Mouse (Mus musculus): ENCODE measurements around the gene Gba2.
A peak's percentile ranks its signal among the peaks of the same experiment; 100 is the strongest.
"Not testable (repeated sequence)": the region's sequence is repeated elsewhere in the genome, so short reads cannot be mapped to it uniquely, and the experiment has no call there.

Gene Gba2

GRCm38 (mm10) chr4:43578376-43579204 lies at the start of gene Gba2, which contains the start of gene Rgp1:
Gba2 (minus strand) TSS chr4:43578873.
Rgp1 (plus strand) TSS chr4:43578715.
- DNase-seq (ENCODE audit: low read depth): peak; percentile 85

GRCm38 (mm10) chr4:43620146-43620778 lies 41.6 kb upstream of the Gba2 start:
- DNase-seq (ENCODE audit: low read depth): no peak

- no peak for DNase-seq (ENCODE audit: low read depth)
Observed at GRCm38 (mm10) chr4:43613060-43613730, 34.5 kb upstream of the Gba2 start.

GRCm38 (mm10) chr4:43612534-43612933 lies 33.9 kb upstream of the Gba2 start:
- DNase-seq (ENCODE audit: low read depth): no peak

- no peak for DNase-seq (ENCODE audit: low read depth)
Observed at GRCm38 (mm10) chr4:43604751-43605685, 26.3 kb upstream of the Gba2 start.

GRCm38 (mm10) chr4:43604099-43604498 lies 25.4 kb upstream of the Gba2 start:
- no peak for DNase-seq (ENCODE audit: low read depth)

- no peak for DNase-seq (ENCODE audit: low read depth)
Observed at GRCm38 (mm10) chr4:43600195-43600934, 21.7 kb upstream of the Gba2 start.

GRCm38 (mm10) chr4:43598650-43599380 lies 20.1 kb upstream of the Gba2 start:
- DNase-seq (ENCODE audit: low read depth): no peak

GRCm38 (mm10) chr4:43598200-43598599 lies 19.5 kb upstream of the Gba2 start:
- DNase-seq (ENCODE audit: low read depth): no peak

- DNase-seq (ENCODE audit: low read depth): not testable (repeated sequence)
Observed at GRCm38 (mm10) chr4:43596597-43596996, 17.9 kb upstream of the Gba2 start.

GRCm38 (mm10) chr4:43593453-43593852 lies 14.8 kb upstream of the Gba2 start:
- no peak for DNase-seq (ENCODE audit: low read depth)

GRCm38 (mm10) chr4:43591961-43592360 lies 13.3 kb upstream of the Gba2 start:
- DNase-seq (ENCODE audit: low read depth): no peak

- no peak for DNase-seq (ENCODE audit: low read depth)
Observed at GRCm38 (mm10) chr4:43591543-43591942, 12.9 kb upstream of the Gba2 start.

- no peak for DNase-seq (ENCODE audit: low read depth)
Observed at GRCm38 (mm10) chr4:43587681-43588080, 9.0 kb upstream of the Gba2 start.

- no peak for DNase-seq (ENCODE audit: low read depth)
Observed at GRCm38 (mm10) chr4:43586411-43586810, 7.7 kb upstream of the Gba2 start.

- DNase-seq (ENCODE audit: low read depth): no peak
Observed at GRCm38 (mm10) chr4:43585682-43586081, 7.0 kb upstream of the Gba2 start.

- no peak for DNase-seq (ENCODE audit: low read depth)
Observed at GRCm38 (mm10) chr4:43584444-43585416, 6.1 kb upstream of the Gba2 start, which contains the start of gene Msmp. Msmp (minus strand) TSS chr4:43584494.

GRCm38 (mm10) chr4:43583421-43583820 lies 4.7 kb upstream of the Gba2 start:
- no peak for DNase-seq (ENCODE audit: low read depth)

- no peak for DNase-seq (ENCODE audit: low read depth)
Observed at GRCm38 (mm10) chr4:43582241-43582640, 3.6 kb upstream of the Gba2 start.

All from c-Kit-positive CD71-positive TER-119-negative erythroid progenitor cells, embryonic 14.5 days (primary cell).